Comparison of ENCODE assay signal across 15 mouse cellular contexts in the genomic region with DNA sequence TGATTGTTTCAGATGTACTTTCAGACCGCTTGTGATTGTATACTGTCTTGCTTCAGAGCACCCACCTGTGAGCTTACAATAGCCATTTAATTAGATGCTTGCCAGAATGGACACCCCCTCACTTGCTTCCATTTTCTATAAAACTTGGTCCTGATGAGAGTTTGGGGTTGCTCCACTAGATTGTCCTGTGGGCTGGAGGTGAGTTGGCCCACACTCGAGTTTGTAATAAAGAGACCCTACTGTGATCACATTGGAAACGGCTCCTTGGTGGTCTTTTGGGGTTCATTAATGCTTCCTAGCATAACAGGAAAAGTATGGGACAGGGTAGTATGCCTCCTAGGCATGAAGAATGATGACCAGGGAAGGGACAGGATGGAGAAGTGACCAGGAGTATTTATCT.
A peak's percentile ranks its signal among the peaks of the same experiment; 100 is the strongest.
DNase-seq lines count a peak whose midpoint lies in the region; ATAC-seq and TF ChIP-seq lines count a peak whose summit lies in the region.
"Had no signal": no experiment of that assay in that cellular context is flagged by ENCODE, and none has a peak within 500 bp of the region (broad histone marks: within the 10 kb centered on the region; RNA-seq: fewer than 3 reads in every experiment).

No protein-coding gene starts in this region.

- peak overlapping the region; percentile 51; the same call in 1 of the 2 replicates for H3K27ac ChIP-seq in kidney, postnatal 0 days
- peak overlapping the region; percentile 61 for H3K27ac ChIP-seq in midbrain, embryonic 15.5 days
- H3K27ac ChIP-seq in midbrain, embryonic 14.5 days (replicated peaks; ENCODE audit: low read depth, low read length) = no peak overlapping the region
- peak overlapping the region; percentile 73 for H3K27ac ChIP-seq in midbrain, postnatal 0 days (ENCODE audit: low read depth, low read length)
- H3K27ac ChIP-seq: macrophage had no signal

- H3K4me1 ChIP-seq in kidney, postnatal 0 days (replicated peaks; ENCODE audit: insufficient read depth, low read length) = peaks cover 4% of the 10 kb centered on the region; the same call in 1 of the 2 replicates
- peaks cover 11% of the 10 kb centered on the region; the same call in 1 of the 2 replicates for H3K4me1 ChIP-seq in midbrain, embryonic 15.5 days
- H3K4me1 ChIP-seq in midbrain, embryonic 14.5 days (ENCODE audit: control insufficient read depth, insufficient read depth, low read length) = 0 out of 2 replicates have a peak, but pooled peaks cover 4% of the 10 kb centered on the region
- peaks cover 14% of the 10 kb centered on the region; the same call in 1 of the 2 replicates for H3K4me1 ChIP-seq in midbrain, postnatal 0 days (ENCODE audit: insufficient read depth, low read length)

- no peak overlapping the region for H3K4me3 ChIP-seq in kidney, postnatal 0 days (replicated peaks; ENCODE audit: low read depth, low read length)
- H3K4me3 ChIP-seq in midbrain, embryonic 15.5 days = no peak overlapping the region
- H3K4me3 ChIP-seq in midbrain, embryonic 14.5 days (replicated peaks; ENCODE audit: low read depth, low read length) = no peak overlapping the region
- no peak overlapping the region for H3K4me3 ChIP-seq in midbrain, postnatal 0 days (ENCODE audit: low read depth, low read length)
- H3K4me3 ChIP-seq: embryonic facial prominence, embryonic 15.5 days; kidney, embryonic 15.5 days; midbrain, embryonic 12.5 days had no signal

- no peaks in the 10 kb centered on the region for H3K9me3 ChIP-seq in kidney, postnatal 0 days (replicated peaks; ENCODE audit: low read length)
- H3K9me3 ChIP-seq in midbrain, embryonic 15.5 days = no peaks in the 10 kb centered on the region
- H3K9me3 ChIP-seq in midbrain, embryonic 14.5 days (ENCODE audit: control insufficient read depth, low read length) = no peaks in the 10 kb centered on the region
- H3K9me3 ChIP-seq in midbrain, postnatal 0 days (ENCODE audit: low read length) = no peaks in the 10 kb centered on the region
- H3K9me3 ChIP-seq: embryonic facial prominence, embryonic 15.5 days; kidney, embryonic 15.5 days; midbrain, embryonic 12.5 days had no signal

- no peaks in the 10 kb centered on the region for H3K36me3 ChIP-seq in kidney, postnatal 0 days (ENCODE audit: insufficient read depth, low read length)
- H3K36me3 ChIP-seq in midbrain, embryonic 15.5 days (replicated peaks) = no peaks in the 10 kb centered on the region
- H3K36me3 ChIP-seq in midbrain, embryonic 14.5 days (ENCODE audit: control insufficient read depth, insufficient read depth, low read length) = no peaks in the 10 kb centered on the region
- no peaks in the 10 kb centered on the region for H3K36me3 ChIP-seq in midbrain, postnatal 0 days (ENCODE audit: insufficient read depth, low read length)
- H3K36me3 ChIP-seq: embryonic facial prominence, embryonic 15.5 days; kidney, embryonic 15.5 days; midbrain, embryonic 12.5 days had no signal

- H3K4me2 ChIP-seq in kidney, postnatal 0 days (ENCODE audit: low read length) = no peak overlapping the region
- no peak overlapping the region for H3K4me2 ChIP-seq in midbrain, embryonic 15.5 days
- no peak overlapping the region for H3K4me2 ChIP-seq in midbrain, embryonic 14.5 days (ENCODE audit: low read length)
- H3K4me2 ChIP-seq in midbrain, postnatal 0 days (ENCODE audit: low read depth, low read length, poor library complexity, severe bottlenecking) = no peak overlapping the region
- H3K4me2 ChIP-seq: embryonic facial prominence, embryonic 15.5 days; midbrain, embryonic 12.5 days had no signal

- TF ChIP-seq CTCF in kidney, postnatal 0 days (IDR thresholded peaks at IDR 0.05; ENCODE audit: low read depth) = no peak
- TF ChIP-seq CTCF in midbrain, postnatal 0 days (IDR thresholded peaks at IDR 0.05) = no peak

- no peak for ATAC-seq in kidney, postnatal 0 days (replicated peaks; ENCODE audit: low FRiP score, low read depth)
- ATAC-seq in midbrain, embryonic 15.5 days (replicated peaks) = no peak
- ATAC-seq in midbrain, embryonic 14.5 days (ENCODE audit: low FRiP score, low TSS enrichment) = no peak
- no peak for ATAC-seq in midbrain, postnatal 0 days (ENCODE audit: low FRiP score)
- no peak for ATAC-seq in cerebellum, adult (ENCODE audit: insufficient number of reproducible peaks, low FRiP score, low TSS enrichment)

- H3K9ac ChIP-seq in kidney, postnatal 0 days (ENCODE audit: low read depth, low read length) = no peak overlapping the region
- no peak overlapping the region for H3K9ac ChIP-seq in midbrain, embryonic 15.5 days
- H3K9ac ChIP-seq in midbrain, embryonic 14.5 days (replicated peaks; ENCODE audit: low read length) = no peak overlapping the region
- no peak overlapping the region for H3K9ac ChIP-seq in midbrain, postnatal 0 days (replicated peaks; ENCODE audit: low read length, poor library complexity, severe bottlenecking)
- H3K9ac ChIP-seq: embryonic facial prominence, embryonic 15.5 days; kidney, embryonic 15.5 days; midbrain, embryonic 12.5 days had no signal

- DNase-seq in heart, adult 11 months = peak; percentile 85
- DNase-seq in heart, adult 8-10 months (ENCODE audit: low spot score) = no peak
- no peak for DNase-seq in kidney, postnatal 0 days (ENCODE audit: low spot score)
- DNase-seq in kidney, postnatal 14 days = no peak
- no peak for DNase-seq in midbrain, embryonic 14.5 days
- DNase-seq in midbrain, postnatal 0 days (ENCODE audit: low spot score) = no peak
- DNase-seq: heart, postnatal 4 days; liver had no signal

- H3K27me3 ChIP-seq in kidney, postnatal 0 days (ENCODE audit: insufficient read depth, low read length) = no peaks in the 10 kb centered on the region
- no peaks in the 10 kb centered on the region for H3K27me3 ChIP-seq in midbrain, embryonic 15.5 days (replicated peaks)
- H3K27me3 ChIP-seq in midbrain, embryonic 14.5 days (ENCODE audit: control insufficient read depth, insufficient read depth, low read length) = no peaks in the 10 kb centered on the region
- H3K27me3 ChIP-seq in midbrain, postnatal 0 days (ENCODE audit: insufficient read depth, low read length) = no peaks in the 10 kb centered on the region
- H3K27me3 ChIP-seq: CH12.LX; embryonic facial prominence, embryonic 15.5 days; kidney, embryonic 15.5 days; midbrain, embryonic 12.5 days had no signal

- WGBS in kidney, postnatal 0 days = 80% methylated on average over 3 of the region's 3 CpGs
- 56% methylated on average over 3 of the region's 3 CpGs for WGBS in midbrain, embryonic 15.5 days
- WGBS in midbrain, embryonic 14.5 days = 65% methylated on average over 3 of the region's 3 CpGs
- WGBS in midbrain, postnatal 0 days = 63% methylated on average over 3 of the region's 3 CpGs
